Mouse (Mus musculus): Measurements from ENCODE around the gene Wdsub1. TPM values are rescaled to one million over a fixed set of nuclear protein-coding genes. Genes with fewer than 3 reads are reported as not detected.
"Not testable (repeated sequence)": the region's sequence is repeated elsewhere in the genome, so short reads cannot be mapped to it uniquely, and the experiment has no call there.

Gene Wdsub1
- total RNA-seq (2015; ENCODE audit: low replicate concordance) (5.0 and 7.2 TPM in 2 replicates), total RNA-seq (2017; ENCODE audit: low replicate concordance) (6.2 and 8.1 TPM in 2 replicates)

DNA sequence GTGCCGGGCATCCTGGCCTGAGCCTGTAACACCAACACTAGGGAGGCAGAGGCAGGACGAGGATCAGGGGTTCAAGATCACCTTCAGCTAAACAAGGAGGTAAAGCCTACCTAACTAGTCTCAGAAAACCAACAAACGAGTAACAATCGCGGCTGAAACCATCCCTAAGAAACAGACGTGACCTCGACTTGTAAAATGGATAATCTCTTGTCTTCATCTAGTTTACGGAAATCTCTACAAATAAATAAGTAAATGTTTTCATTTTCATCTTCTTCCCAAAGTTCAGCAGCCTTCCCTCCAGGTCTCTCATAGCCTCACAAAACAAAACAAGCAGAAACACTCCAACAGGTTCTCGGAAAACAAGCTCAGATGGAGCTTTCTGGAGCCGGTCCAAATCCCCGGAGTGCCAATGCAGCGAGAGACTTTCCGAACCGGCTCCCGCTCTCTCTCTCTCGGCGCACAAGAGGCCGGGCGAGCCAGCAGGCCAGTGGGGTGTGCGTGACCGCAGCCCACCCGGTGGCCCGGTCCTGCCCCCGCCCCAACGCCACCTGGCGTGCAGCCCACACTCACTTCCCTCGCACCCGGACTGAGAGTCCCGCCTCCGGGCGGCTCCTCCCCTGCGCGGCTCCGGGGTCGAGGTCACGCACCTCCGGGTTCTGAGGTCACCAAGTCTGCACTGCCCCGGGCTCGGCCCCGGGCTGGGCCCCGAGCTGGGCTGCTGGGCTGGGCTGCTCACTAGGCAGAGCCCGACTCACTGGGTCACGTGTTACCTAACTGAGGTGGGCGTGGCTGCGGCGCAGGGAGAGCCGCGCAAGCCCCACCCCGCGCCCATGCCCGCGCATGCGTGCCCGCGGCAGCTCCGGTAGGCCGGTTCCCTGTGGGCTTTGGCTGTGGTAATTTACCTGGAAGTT is at the start of gene Wdsub1:
TSS of gene Wdsub1 (minus strand) at position 761 of the 911 bp plus-strand sequence.
- ATAC-seq (replicated peaks; ENCODE audit: low FRiP score, poor library complexity, severe bottlenecking): peak; percentile 85

DNA sequence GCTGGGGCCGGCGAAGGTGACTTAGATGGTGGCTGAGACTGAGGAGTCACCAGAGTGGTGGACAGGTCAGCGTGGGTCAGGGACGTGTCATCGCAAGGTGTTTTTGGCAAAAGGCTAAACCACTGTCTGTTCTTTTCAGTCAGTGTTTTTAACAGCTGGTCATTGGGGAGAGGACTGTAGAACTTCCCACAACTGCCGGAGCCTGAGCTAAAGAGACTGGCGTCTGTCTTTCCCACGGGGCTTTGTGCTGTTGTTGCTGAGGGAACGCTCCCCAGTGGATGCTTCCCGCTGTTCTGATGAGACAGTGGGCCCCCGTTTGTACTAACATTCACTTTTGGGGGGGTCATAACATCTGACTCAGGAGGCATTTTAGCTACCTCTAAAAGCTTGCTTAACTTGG is 31.2 kb upstream of the Wdsub1 start:
- no peak for ATAC-seq (replicated peaks; ENCODE audit: low FRiP score, poor library complexity, severe bottlenecking)

DNA sequence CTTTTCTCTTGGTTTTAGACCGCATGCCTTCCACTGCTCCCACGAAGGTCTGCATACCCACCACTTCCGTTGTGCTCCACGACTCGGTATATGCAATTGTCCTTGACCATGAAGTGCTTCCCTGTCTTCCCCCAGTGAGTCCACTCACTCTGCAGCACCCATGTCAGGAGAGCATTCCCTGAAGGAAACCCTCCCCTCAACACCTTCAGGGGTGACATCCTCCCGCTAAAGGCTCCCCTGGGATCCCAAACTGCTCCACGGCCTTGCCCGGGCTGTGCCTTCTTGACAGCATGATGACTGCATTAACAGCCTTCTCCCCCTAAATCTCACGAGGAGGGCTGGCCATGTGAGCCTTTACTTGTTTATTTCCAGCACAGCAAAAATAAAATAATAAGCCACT is 25.7 kb upstream of the Wdsub1 start:
- no peak for ATAC-seq (replicated peaks; ENCODE audit: low FRiP score, poor library complexity, severe bottlenecking)

DNA sequence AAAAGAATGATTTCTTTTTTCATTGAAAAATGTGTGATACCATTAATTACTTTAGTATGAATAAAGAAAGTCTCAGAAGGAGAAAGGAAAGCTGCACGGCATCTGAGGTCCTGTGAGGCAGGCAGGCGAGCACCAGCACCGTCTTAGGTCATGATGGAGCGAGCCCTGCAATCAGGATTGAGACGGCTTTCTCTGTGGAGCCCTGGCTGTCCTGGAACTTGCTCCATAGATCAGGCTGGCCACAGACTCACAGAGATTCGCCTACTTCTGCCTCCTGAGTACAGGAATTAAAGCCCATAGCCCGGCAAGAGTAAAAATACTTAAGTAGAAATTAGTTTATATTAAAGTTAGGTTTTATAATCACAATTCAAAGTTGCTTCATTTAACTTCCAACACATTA is 21.6 kb upstream of the Wdsub1 start:
- no peak for ATAC-seq (replicated peaks; ENCODE audit: low FRiP score, poor library complexity, severe bottlenecking)

DNA sequence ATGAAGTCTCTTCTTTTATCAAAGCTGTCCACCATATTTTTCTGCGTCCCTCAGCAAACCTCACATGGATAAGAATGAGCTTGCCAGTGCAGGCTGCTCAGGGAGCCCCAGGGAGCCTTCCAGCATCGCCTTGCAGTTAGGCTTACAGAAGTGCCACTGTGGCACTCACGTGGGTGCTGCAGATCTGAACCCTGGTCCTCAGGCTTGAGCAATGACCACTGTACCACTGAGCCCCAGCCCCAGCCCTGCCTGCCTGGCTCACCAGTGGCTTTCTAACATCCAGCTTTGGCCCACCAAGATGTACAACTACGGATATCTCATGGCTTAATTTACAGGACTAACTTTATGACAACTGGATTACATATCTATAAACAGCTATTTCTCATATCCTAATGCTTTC is 16.3 kb upstream of the Wdsub1 start:
- no peak for ATAC-seq (replicated peaks; ENCODE audit: low FRiP score, poor library complexity, severe bottlenecking)

DNA sequence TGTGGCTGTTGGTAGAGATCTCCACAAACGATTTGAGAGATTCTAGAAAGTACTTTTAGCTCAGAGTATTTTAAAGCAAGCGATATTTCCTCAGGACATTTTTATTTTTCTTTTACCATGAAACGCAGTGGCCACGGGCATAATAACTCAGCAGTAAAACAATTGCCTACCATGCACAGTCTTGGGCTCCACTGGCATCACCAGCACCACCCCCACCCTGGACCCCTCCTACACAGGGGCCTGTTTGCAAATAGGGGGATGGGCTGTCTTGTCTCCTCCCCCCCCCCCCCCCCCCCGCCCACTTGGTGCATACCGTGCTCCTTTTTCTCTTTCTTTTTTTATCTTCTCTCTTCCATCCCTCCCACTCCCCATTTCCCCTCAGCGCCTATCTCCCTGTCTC is 15.7 kb upstream of the Wdsub1 start:
- no peak for ATAC-seq (replicated peaks; ENCODE audit: low FRiP score, poor library complexity, severe bottlenecking)

DNA sequence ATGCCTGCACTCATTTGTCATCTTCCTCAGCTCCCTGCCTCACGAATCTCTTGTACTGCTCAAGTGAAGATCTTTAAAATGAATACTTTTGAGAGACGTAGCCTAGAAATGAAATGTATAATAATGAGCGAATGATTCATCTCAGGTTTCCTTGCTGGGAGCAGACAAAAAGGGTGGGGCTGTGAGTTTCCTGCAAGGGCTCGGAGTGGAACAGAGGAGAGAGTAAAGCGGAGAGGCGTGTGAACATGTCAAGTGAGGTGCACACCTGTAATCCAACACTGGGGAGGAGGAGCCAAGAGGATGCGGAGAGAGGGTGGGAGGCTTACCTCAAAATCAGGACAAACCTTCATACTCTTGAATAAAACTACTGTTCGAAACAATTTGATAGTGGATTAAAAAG is 14.4 kb upstream of the Wdsub1 start:
- ATAC-seq (replicated peaks; ENCODE audit: low FRiP score, poor library complexity, severe bottlenecking): no peak

DNA sequence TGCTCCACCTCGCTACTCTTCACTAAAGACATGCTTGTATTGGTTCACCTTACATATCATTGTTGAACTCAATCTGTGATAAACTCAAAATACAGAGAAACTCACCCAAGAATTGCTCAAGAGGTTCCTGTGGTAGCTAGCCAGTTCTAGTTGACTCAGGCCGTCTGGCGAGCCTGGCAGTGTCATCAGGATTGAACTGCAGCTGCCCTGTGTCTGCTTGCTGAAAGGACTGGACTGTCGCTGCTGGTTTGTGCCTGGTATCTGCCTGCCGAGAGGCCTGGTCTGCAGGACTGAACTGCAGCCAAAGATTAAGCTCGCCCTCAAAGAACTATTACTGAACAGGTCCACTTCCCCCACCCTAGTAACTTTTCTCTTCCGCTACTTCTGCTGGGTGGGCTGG is 14.0 kb upstream of the Wdsub1 start:
- no peak for ATAC-seq (replicated peaks; ENCODE audit: low FRiP score, poor library complexity, severe bottlenecking)

DNA sequence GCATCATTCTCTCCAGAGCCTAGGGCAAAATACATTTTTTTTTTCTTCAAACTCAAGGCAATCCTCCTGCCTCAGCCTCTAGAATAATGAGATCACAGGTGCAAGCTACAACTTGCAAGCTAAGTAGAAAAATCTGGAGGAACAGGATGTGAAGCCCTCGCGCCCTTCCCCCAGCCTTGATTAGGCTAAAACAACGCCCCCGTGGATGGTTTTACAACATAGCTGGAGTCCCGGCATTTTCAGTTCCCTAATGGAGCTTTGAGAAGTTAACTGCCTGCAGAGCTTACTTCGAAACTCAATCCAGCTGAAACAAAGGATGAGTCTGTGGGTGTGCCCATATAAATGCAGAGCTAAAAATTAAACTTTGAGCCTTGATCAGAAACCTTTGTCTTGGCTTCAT is 7.3 kb upstream of the Wdsub1 start:
- ATAC-seq (replicated peaks; ENCODE audit: low FRiP score, poor library complexity, severe bottlenecking): no peak

DNA sequence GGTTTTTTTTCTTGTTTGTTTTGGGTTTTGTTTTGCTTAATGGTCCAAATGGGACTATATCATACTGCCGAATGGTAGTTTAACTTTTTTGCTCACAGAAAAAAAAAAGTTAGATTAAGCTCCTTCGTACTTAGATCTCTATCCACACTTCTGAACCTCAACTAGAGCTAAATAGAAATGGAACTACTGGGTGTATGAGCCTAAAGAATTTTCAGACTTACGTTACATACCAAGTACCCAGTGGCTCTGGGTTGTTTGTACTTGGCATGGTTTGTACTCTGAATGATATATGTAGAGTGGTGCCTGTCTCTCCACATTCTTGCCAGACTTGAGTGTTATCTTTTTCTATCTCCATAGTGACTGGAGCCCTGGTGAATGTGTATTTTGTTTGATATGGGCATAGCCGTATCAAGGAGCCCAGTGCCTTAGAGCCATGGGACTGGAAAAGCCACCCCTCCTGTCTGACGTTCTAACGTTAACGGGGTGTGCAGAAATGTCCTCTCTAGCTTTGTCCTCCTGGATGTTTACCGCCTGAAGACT is 421 bp upstream of the Wdsub1 start:
- ATAC-seq (replicated peaks; ENCODE audit: low FRiP score, poor library complexity, severe bottlenecking): peak; percentile 74

DNA sequence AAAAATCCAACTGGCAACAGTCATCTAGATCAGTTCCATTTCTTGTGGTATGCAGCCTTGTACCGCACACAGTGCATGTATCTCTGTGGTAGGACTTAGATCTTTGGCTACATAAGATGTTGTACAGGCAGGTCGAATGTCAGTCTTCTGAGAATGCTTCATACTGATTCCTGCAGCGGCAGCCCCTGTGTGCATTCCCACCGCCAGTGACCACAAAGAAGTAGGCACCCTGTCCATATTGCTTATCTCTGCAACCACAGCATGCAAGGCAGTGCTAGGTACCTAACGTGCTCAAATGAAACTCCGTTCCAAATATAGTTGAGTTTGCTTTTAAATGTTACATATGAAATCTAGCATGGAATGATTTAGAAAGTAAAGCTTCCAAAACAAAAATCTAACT is 987 bp downstream of the Wdsub1 start:
- ATAC-seq (replicated peaks; ENCODE audit: low FRiP score, poor library complexity, severe bottlenecking): no peak

DNA sequence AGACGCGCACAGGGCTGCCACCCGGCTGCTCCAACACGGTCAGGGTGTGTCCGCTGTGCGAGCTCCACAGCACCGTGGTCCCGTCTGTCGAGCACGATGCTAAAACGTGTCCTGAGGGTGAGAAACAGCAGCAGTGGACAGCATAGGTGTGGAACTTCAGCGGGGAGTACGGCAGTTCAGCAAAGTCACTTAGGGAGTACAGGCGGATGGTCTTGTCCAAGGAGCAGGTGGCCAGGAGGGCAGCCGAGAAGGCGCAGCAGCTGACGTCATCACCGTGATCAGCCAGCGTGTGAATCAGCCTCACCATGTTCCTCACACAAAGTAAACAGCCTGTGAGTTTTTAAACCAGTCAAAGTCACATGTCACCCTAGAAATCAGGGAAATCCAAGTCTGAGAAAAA is 4.2 kb downstream of the Wdsub1 start:
- ATAC-seq (replicated peaks; ENCODE audit: low FRiP score, poor library complexity, severe bottlenecking): no peak

DNA sequence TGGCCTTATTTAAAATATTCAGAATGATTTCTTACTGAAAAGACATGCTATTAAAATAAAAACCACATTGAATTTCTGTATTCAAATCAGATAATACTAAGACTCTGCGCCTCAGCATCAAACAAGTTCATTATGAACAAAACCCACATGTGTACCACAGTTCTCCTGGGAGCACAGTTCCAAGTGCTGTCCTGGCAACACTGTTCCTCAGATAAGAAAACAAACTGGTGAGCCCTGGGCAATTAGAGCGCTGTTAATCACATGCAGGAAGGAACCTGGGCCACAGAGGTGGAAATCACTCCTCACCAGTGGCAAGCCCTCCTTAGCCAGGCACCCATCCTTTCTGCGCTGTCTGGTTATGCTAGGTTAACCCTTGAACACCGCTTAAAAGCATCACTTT is 5.1 kb downstream of the Wdsub1 start:
- no peak for ATAC-seq (replicated peaks; ENCODE audit: low FRiP score, poor library complexity, severe bottlenecking)

DNA sequence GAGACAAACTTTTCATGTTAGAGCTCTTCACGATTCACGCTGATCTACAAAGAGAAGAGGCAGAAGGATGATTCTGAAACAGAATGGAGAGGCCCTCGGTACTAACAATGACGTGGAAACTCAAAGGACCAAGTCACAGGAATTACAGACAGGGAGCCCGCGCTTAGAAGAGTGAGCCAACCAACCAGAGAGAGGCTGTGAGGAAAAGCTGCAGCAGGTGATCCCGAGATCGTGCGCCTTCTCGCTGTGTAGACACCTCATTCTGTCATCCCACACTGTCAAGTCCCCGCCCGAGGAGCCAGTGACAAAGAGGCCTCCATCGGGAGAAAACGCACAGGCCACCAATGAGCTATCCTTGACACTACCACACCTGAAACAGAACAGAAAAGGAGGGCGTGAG is 5.9 kb downstream of the Wdsub1 start:
- ATAC-seq (replicated peaks; ENCODE audit: low FRiP score, poor library complexity, severe bottlenecking): no peak

DNA sequence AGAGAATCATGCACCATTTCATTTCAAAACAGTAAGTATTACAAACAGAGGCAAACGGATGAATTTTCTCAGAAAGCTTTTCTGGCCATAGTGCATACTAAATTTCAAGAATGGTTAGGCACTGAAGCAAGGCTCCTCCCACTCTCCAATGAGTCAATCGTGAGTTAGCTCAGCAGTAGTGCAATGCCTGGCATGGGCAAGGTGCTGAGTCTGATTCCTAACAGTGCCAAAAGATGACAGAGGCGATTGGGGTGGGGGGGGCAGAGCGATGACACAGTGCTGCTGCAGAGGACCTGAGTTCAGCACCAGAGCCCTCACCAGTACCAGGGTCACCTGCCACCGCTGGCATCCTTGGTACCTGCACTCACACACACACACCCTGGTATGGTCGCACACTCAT is 11.9 kb downstream of the Wdsub1 start:
- ATAC-seq (replicated peaks; ENCODE audit: low FRiP score, poor library complexity, severe bottlenecking): no peak

DNA sequence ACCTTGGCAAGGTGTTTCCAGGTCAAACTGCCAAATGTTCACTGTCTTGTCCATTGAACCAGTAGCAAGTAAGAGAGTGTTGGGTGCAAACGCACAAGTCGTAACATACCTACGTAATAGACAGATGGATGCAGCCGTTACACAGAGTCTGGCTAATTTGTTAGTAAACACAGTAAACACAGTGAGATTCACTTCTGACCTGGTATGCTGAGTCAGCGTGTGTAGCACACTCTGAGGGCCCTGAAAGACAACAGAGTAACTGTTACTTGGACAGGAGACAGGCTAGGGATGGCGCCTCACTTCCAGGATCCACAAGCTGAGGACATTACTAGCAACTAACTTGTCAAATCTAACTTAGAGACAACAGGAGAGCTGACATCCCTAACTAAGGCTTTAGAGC is 19.8 kb downstream of the Wdsub1 start:
- no peak for ATAC-seq (replicated peaks; ENCODE audit: low FRiP score, poor library complexity, severe bottlenecking)

DNA sequence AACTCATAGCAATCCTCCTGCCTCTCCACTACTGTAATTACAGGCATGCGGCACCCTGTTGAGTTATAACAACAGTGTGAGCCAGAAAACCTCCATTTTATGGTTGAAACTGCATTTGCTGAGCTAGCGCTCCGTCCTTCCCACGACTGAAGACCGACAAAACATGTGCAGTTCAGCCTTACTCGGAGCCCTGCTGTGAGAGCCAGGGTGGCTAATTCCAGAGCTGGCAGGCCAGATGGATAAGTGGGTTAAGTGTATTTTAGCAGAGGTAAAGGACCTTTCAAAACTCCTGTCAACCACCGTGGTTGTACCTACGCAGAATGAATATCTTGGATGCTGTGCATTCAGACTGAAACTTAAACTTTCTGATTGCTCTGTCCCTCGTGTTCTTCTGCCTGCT is 28.0 kb downstream of the Wdsub1 start:
- no peak for ATAC-seq (replicated peaks; ENCODE audit: low FRiP score, poor library complexity, severe bottlenecking)

DNA sequence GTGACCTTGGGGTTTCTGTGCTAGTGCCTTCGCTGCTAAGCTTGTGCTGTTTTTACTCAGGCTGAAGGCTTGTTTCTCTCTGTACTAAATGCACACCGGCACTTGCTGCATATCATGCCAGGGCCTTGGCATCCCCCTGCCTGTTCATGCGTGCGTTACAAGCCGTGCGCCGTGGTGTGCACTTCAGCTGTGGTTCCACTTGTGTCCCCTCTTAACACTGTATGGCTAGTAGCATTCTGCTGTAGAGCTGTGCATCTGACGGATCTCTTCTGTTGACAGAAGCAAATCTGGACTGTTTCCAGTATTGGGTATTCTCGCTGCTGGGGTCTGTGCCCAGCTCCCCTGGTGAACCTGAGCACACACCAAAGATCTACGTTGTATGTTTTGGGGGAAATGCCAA is 28.8 kb downstream of the Wdsub1 start:
- 0 out of 2 replicates have a peak, but pooled peaks have one; percentile 30 for ATAC-seq (replicated peaks; ENCODE audit: low FRiP score, poor library complexity, severe bottlenecking)

DNA sequence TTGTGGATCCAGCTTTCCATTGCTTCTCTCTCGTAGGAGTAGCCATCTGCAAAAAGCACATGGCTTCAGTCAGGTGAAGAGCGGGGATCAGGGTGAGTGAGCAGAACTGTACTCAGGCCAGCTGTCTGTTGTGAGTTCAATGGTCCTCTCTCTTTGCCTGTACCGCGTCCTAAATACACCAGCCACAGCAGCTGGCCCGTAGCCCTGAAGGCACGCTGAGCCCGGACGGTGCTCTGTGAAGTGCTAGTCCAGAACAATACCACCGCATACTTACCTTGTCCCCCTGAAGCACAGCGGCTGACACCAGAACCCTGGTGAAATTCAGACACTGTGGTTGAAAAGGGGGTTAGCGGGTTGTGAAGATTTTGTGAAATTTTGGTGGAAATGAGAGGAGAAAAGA is 29.5 kb downstream of the Wdsub1 start:
- ATAC-seq (replicated peaks; ENCODE audit: low FRiP score, poor library complexity, severe bottlenecking): no peak

DNA sequence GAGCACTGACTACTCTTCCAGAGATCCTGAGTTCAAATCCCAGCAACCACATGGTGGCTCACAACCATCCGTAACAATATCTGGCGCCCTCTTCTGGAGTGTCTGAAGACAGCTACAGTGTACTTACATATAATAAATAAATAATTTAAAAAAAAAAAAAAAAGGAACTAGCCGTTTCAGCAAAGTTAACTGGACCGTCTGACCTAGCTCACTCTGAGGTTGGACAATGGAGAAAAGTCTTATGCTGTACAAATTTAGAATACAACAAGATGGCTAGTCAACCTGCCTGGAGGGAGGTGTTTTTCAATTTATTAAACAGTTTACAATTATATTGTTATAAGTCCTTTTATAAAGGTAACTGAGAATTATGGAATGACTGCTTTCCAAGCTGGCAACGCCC is 30.5 kb downstream of the Wdsub1 start:
- not testable (repeated sequence) for ATAC-seq (replicated peaks; ENCODE audit: low FRiP score, poor library complexity, severe bottlenecking)

DNA sequence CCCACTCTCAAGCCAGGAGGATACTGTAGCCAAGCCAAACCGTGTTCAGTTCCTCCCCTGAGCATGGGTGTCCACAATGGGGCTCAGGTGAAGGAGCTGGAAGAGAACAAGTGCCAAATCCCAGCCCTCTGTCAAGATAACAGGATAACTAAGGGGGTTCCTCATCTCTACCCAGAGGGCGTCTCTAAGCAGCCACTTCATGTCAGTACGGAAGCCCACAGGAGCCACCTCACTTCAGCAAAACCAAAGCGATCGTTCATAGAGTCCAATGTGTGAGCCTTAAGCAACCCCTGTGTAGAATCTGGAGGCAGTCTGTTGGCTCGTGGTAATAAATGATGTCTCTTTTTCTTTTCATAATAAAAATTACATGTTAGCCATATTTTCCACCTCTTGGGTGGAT is 38.5 kb downstream of the Wdsub1 start:
- ATAC-seq (replicated peaks; ENCODE audit: low FRiP score, poor library complexity, severe bottlenecking): no peak

DNA sequence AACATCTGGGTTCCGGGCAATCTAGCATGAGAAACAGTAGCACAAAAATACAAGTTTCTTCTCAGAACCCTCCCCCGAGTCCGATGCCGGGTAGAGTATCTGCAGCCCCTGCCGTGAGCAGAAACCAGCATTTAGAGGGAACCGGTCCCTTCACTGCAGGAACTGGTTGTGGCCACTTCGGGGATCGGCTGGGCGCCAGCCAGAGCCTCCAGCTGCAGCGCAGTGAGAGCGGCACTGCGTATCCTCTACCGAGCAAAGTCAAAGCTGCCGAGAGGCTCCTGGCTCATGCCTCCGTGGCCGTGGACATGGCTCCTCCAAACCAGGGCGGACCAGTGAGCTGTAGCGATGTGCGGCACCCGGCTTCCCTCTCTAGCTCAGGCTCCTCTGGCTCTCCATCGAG is 39.2 kb downstream of the Wdsub1 start:
- no peak for ATAC-seq (replicated peaks; ENCODE audit: low FRiP score, poor library complexity, severe bottlenecking)

Measured in erythroid progenitor cell, adult 5-6 weeks (primary cell).